Mouse (Mus musculus): ENCODE results near the gene Ric8a.

GRCm38 (mm10) chr7:140902036-140902875 lies 45.5 kb downstream of the Ric8a start:
- TF ChIP-seq CTCF (IDR thresholded peaks at IDR 0.05; ENCODE audit: low read depth) (no peak), EP300 (IDR thresholded peaks at IDR 0.05; ENCODE audit: low read depth) (no peak)
